Mouse (Mus musculus) lung, adult 2 months (tissue): ENCODE measurements around the gene Kcnip2.

Experiments used
- CTCF ChIP-seq: fragments of 200-500 bp; IDR thresholded peaks from 2 replicates; pipeline ENCODE4 v1.5.1; 2011; ENCODE audit warnings: mild to moderate bottlenecking, low read length, control low read depth; ENCODE audit not compliant: insufficient read depth
- POLR2A ChIP-seq: fragments of 200-500 bp; IDR thresholded peaks from 2 replicates; pipeline ENCODE4 v1.6.1; 2011; ENCODE audit warnings: low read depth, mild to moderate bottlenecking, control low read depth, low read length, borderline replicate concordance; ENCODE audit errors: extremely low read depth

GRCm38 (mm10) chr19:45788337-45788736 is 27.5 kb downstream of the Kcnip2 start:
- TF ChIP-seq CTCF (no peak), POLR2A (no peak)
